Comparison of ENCODE assay signal across 8 mouse cellular contexts in the genomic region with DNA sequence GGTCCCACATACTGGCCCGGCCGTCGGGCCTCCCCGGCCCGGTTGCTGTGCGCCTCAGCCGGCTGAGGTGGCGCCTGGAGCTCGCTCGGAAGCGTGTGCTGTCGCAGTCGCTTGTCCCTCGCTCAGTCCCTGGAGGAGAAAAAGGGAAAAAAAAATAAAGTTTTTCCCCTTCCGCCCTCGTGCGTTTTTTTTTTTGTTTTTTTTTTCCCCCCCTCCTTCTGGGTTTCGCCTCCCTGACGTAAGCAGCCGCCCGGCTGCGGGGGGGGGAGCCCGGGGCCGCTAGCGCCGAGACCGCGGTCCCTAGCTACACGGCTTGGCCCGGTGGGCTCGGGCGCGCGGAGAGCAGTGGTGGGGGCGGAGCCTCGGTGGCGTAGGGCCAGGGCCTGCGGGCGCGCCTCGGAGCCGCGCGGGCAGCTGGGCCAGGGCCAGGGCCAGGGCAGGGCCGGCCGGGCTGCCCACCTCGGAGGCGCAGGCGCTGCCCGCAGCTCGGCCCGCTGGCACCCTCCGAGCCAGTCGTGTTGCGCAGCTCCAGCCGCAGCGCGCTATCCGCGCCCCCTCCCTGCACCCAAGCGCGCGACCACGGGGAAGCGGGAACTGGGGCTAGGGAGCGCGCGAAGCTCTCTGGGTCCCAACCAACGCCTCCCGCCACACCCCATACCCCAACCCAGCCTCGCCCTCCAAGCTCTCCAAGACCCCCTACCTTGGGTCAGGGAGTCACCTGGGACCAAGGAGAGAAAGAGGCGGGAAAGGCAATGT. TPM values are rescaled to one million over a fixed set of nuclear protein-coding genes. Genes with fewer than 3 reads are reported as not detected.
DNase-seq lines count a peak whose midpoint lies in the region; ATAC-seq and TF ChIP-seq lines count a peak whose summit lies in the region.

No protein-coding gene starts in this region.

- DNase-seq in right cerebral cortex, postnatal 14 days = peak; percentile 59
- DNase-seq in right cerebral cortex, postnatal 36 days (ENCODE audit: low spot score in 2 of 2) = no peak
- peak; percentile 81 for DNase-seq in kidney, postnatal 0 days (ENCODE audit: low spot score)
- DNase-seq in lung, adult 2 months = peak; percentile 58
- peak; percentile 43 for DNase-seq in urinary bladder, postnatal 25 days (ENCODE audit: low spot score)

- peaks cover 24% of the 10 kb centered on the region for H3K4me1 ChIP-seq in embryonic facial prominence, embryonic 13.5 days
- peaks cover 19% of the 10 kb centered on the region for H3K4me1 ChIP-seq in heart, embryonic 15.5 days (replicated peaks)
- no peaks in the 10 kb centered on the region for H3K4me1 ChIP-seq in kidney, postnatal 0 days (replicated peaks; ENCODE audit: insufficient read depth, low read length)
- peaks cover 7% of the 10 kb centered on the region; the same call in 1 of the 2 replicates for H3K4me1 ChIP-seq in lung, adult 2 months (ENCODE audit: control insufficient read depth, insufficient read depth, low read length)
- peaks cover 35% of the 10 kb centered on the region for H3K4me1 ChIP-seq in neural tube, embryonic 15.5 days

- WGBS in embryonic facial prominence, embryonic 13.5 days = under 1% methylated on average over 69 of the region's 72 CpGs
- under 1% methylated on average over 68 of the region's 72 CpGs for WGBS in heart, embryonic 15.5 days
- under 1% methylated on average over 60 of the region's 72 CpGs for WGBS in kidney, postnatal 0 days
- 2% methylated on average over 63 of the region's 72 CpGs for WGBS in lung, adult 2 months
- 1% methylated on average over 41 of the region's 72 CpGs for WGBS in neural tube, embryonic 15.5 days

- H3K9me3 ChIP-seq in embryonic facial prominence, embryonic 13.5 days = no peaks in the 10 kb centered on the region
- no peaks in the 10 kb centered on the region for H3K9me3 ChIP-seq in heart, embryonic 15.5 days (replicated peaks)
- no peaks in the 10 kb centered on the region for H3K9me3 ChIP-seq in kidney, postnatal 0 days (replicated peaks; ENCODE audit: low read length)
- no peaks in the 10 kb centered on the region for H3K9me3 ChIP-seq in neural tube, embryonic 15.5 days (replicated peaks)

- H3K4me3 ChIP-seq in embryonic facial prominence, embryonic 13.5 days = peak overlapping the region; percentile 61
- H3K4me3 ChIP-seq in heart, embryonic 15.5 days = peak overlapping the region; percentile 75
- peak overlapping the region; percentile 74 for H3K4me3 ChIP-seq in kidney, postnatal 0 days (replicated peaks; ENCODE audit: low read depth, low read length)
- peak overlapping the region; percentile 56 for H3K4me3 ChIP-seq in lung, adult 2 months (replicated peaks; ENCODE audit: extremely low read depth, low read depth, low read length)
- H3K4me3 ChIP-seq in neural tube, embryonic 15.5 days (replicated peaks) = peak overlapping the region; percentile 64

- TF ChIP-seq POLR2A in lung, adult 2 months (IDR thresholded peaks at IDR 0.05; ENCODE audit: borderline replicate concordance, extremely low read depth, low read depth, low read length) = no peak

- TF ChIP-seq CTCF in kidney, postnatal 0 days (IDR thresholded peaks at IDR 0.05; ENCODE audit: low read depth) = no peak
- TF ChIP-seq CTCF in lung, adult 2 months (IDR thresholded peaks at IDR 0.05; ENCODE audit: insufficient read depth, low read length) = no peak

- ATAC-seq in embryonic facial prominence, embryonic 13.5 days (ENCODE audit: insufficient number of reproducible peaks, insufficient read depth, low FRiP score, low TSS enrichment, low read depth) = peak; percentile 85
- peak; percentile 69 for ATAC-seq in heart, embryonic 15.5 days (replicated peaks; ENCODE audit: insufficient number of reproducible peaks, insufficient read depth, low FRiP score, low read depth)
- ATAC-seq in kidney, postnatal 0 days (replicated peaks; ENCODE audit: low FRiP score, low read depth) = peak; percentile 84
- ATAC-seq in neural tube, embryonic 15.5 days (ENCODE audit: low FRiP score) = peak; percentile 85

- H3K27me3 ChIP-seq in embryonic facial prominence, embryonic 13.5 days = peaks cover 28% of the 10 kb centered on the region
- H3K27me3 ChIP-seq in heart, embryonic 15.5 days = peaks cover 32% of the 10 kb centered on the region
- no peaks in the 10 kb centered on the region; the same call in 1 of the 2 replicates for H3K27me3 ChIP-seq in kidney, postnatal 0 days (ENCODE audit: insufficient read depth, low read length)
- peaks cover 8% of the 10 kb centered on the region; the same call in 1 of the 2 replicates for H3K27me3 ChIP-seq in neural tube, embryonic 15.5 days (replicated peaks)

- H3K36me3 ChIP-seq in embryonic facial prominence, embryonic 13.5 days = no peaks in the 10 kb centered on the region
- H3K36me3 ChIP-seq in heart, embryonic 15.5 days = no peaks in the 10 kb centered on the region
- H3K36me3 ChIP-seq in kidney, postnatal 0 days (ENCODE audit: insufficient read depth, low read length) = no peaks in the 10 kb centered on the region
- H3K36me3 ChIP-seq in neural tube, embryonic 15.5 days = no peaks in the 10 kb centered on the region

- no peak overlapping the region for H3K27ac ChIP-seq in embryonic facial prominence, embryonic 13.5 days
- peak overlapping the region; percentile 32; the same call in 1 of the 2 replicates for H3K27ac ChIP-seq in heart, embryonic 15.5 days
- H3K27ac ChIP-seq in kidney, postnatal 0 days = peak overlapping the region; percentile 83
- peak overlapping the region; percentile 50; the same call in 1 of the 2 replicates for H3K27ac ChIP-seq in neural tube, embryonic 15.5 days (replicated peaks)

- peak overlapping the region; percentile 72 for H3K9ac ChIP-seq in embryonic facial prominence, embryonic 13.5 days
- peak overlapping the region; percentile 64 for H3K9ac ChIP-seq in heart, embryonic 15.5 days
- peak overlapping the region; percentile 77 for H3K9ac ChIP-seq in kidney, postnatal 0 days (ENCODE audit: low read depth, low read length)
- H3K9ac ChIP-seq in neural tube, embryonic 15.5 days (replicated peaks) = peak overlapping the region; percentile 59

- H3K4me2 ChIP-seq in embryonic facial prominence, embryonic 13.5 days = peak overlapping the region; percentile 91
- peak overlapping the region; percentile 100 for H3K4me2 ChIP-seq in heart, embryonic 15.5 days
- H3K4me2 ChIP-seq in kidney, postnatal 0 days (ENCODE audit: low read length) = peak overlapping the region; percentile 98
- peak overlapping the region; percentile 100 for H3K4me2 ChIP-seq in neural tube, embryonic 15.5 days

RNA-seq across cellular contexts. Expression of a gene that starts 1.3 kb away (rescaled TPM):
- polyA plus RNA-seq in embryonic facial prominence, embryonic 13.5 days (2015; fragmentation: Nextera tagmentation; extraction: Ambion mirVana) = 35.5 and 39.1 TPM in 2 replicates
- 19.9 and 28.2 TPM in 2 replicates for polyA plus RNA-seq in heart, embryonic 15.5 days (2015; fragmentation: Nextera tagmentation; extraction: Ambion mirVana)
- polyA plus RNA-seq in kidney, postnatal 0 days (2015; fragmentation: Nextera tagmentation; extraction: Ambion mirVana) = 27.7 and 30.7 TPM in 2 replicates
- 53.5 and 54.8 TPM in 2 replicates for polyA plus RNA-seq in lung, adult 2 months (2012; rRNA removed)
- 73.5 and 88.3 TPM in 2 replicates for polyA plus RNA-seq in neural tube, embryonic 15.5 days (2015; fragmentation: Nextera tagmentation; extraction: Ambion mirVana)

RNA-seq across cellular contexts. Expression of a gene that starts 48.9 kb away (rescaled TPM):
- not detected in 2 replicates for polyA plus RNA-seq in embryonic facial prominence, embryonic 13.5 days (2015; fragmentation: Nextera tagmentation; extraction: Ambion mirVana)
- 0.10 and 0.34 TPM in 2 replicates for polyA plus RNA-seq in heart, embryonic 15.5 days (2015; fragmentation: Nextera tagmentation; extraction: Ambion mirVana)
- 0.16 TPM in 1 of 2 replicates, not detected in the other for polyA plus RNA-seq in kidney, postnatal 0 days (2015; fragmentation: Nextera tagmentation; extraction: Ambion mirVana)
- polyA plus RNA-seq in lung, adult 2 months (2012; rRNA removed) = not detected in 2 replicates
- 1.7 and 1.9 TPM in 2 replicates for polyA plus RNA-seq in neural tube, embryonic 15.5 days (2015; fragmentation: Nextera tagmentation; extraction: Ambion mirVana)

RNA-seq across cellular contexts. Expression of a gene that starts 56.2 kb away (rescaled TPM):
- polyA plus RNA-seq in embryonic facial prominence, embryonic 13.5 days (2015; fragmentation: Nextera tagmentation; extraction: Ambion mirVana) = 0.31 and 0.76 TPM in 2 replicates
- polyA plus RNA-seq in heart, embryonic 15.5 days (2015; fragmentation: Nextera tagmentation; extraction: Ambion mirVana) = 0.24 and 0.33 TPM in 2 replicates
- 1.3 TPM in 2 replicates for polyA plus RNA-seq in kidney, postnatal 0 days (2015; fragmentation: Nextera tagmentation; extraction: Ambion mirVana)
- 5.3 and 7.5 TPM in 2 replicates for polyA plus RNA-seq in lung, adult 2 months (2012; rRNA removed)
- 5.5 and 7.7 TPM in 2 replicates for polyA plus RNA-seq in neural tube, embryonic 15.5 days (2015; fragmentation: Nextera tagmentation; extraction: Ambion mirVana)

Comparison
In these comparisons a context has a peak if more than half of its experiments do, and no peak if none do; other contexts are left out.
1. DNase-seq: peak in right cerebral cortex, postnatal 14 days (single experiment), kidney, postnatal 0 days (single experiment), lung, adult 2 months (single experiment) and urinary bladder, postnatal 25 days (single experiment); none in right cerebral cortex, postnatal 36 days (0 of 2).
2. Peak in every context shown above with its lines, with median percentiles within 50 percentile points of each other: ATAC-seq, H3K4me2 ChIP-seq, H3K4me3 ChIP-seq and H3K9ac ChIP-seq.